Mouse (Mus musculus): ENCODE measurements around the gene Trp53inp2.

- no peak for TF ChIP-seq CTCF (IDR thresholded peaks at IDR 0.05; ENCODE audit: extremely low read depth, insufficient read depth, low read length)
- TF ChIP-seq POLR2A (IDR thresholded peaks at IDR 0.05; ENCODE audit: extremely low read depth, insufficient read depth, low read length): no peak
Observed at GRCm38 (mm10) chr2:155385731-155386533, 5.1 kb downstream of the Trp53inp2 start.

Data from cortical plate, adult 2 months (tissue).